Mouse (Mus musculus) heart, postnatal 0 days (tissue): ENCODE results near the gene Polr3e. TPM values are rescaled to one million over a fixed set of nuclear protein-coding genes. Genes with fewer than 3 reads are reported as not detected.

ENCODE experiments used
- ATAC-seq: fragments of 200-750 bp; cut with Nextera tagmentation; 2 replicates; pipeline ENCODE4 v1.8.0; 2017; ENCODE audit warnings: low read depth, moderate number of reproducible peaks, moderate library complexity; ENCODE audit not compliant: insufficient read depth
- DNase-seq: peaks from one replicate; pipeline ENCODE4 v3.0.0-alpha.2; 2016; ENCODE audit warnings: low spot score
- H3K27ac ChIP-seq: fragments of 300-500 bp; sonication (generic); 2 replicates; pipeline ENCODE4 v1.5.1; 2014; ENCODE audit warnings: low read depth, mild to moderate bottlenecking
- H3K27me3 ChIP-seq: fragments of 300-500 bp; sonication (generic); 2 replicates; pipeline ENCODE4 v1.6.1; 2014; ENCODE audit warnings: low read length, mixed read lengths; ENCODE audit not compliant: control insufficient read depth, insufficient read depth
- H3K36me3 ChIP-seq: fragments of 300-500 bp; sonication (generic); replicated peaks from 2 replicates; pipeline ENCODE4 v1.6.1; 2014; ENCODE audit warnings: low read length, mixed read lengths; ENCODE audit not compliant: control insufficient read depth, insufficient read depth
- H3K4me1 ChIP-seq: fragments of 300-500 bp; sonication (generic); 2 replicates; pipeline ENCODE4 v1.6.1; 2014; ENCODE audit warnings: antibody characterized with exemption; ENCODE audit not compliant: control insufficient read depth, insufficient read depth
- H3K4me2 ChIP-seq: fragments of 300-500 bp; sonication (generic); 2 replicates; pipeline ENCODE4 v1.6.1; 2014; ENCODE audit warnings: low read depth, mild to moderate bottlenecking, low read length, moderate library complexity
- H3K4me3 ChIP-seq: fragments of 300-500 bp; sonication (generic); 2 replicates; pipeline ENCODE4 v1.5.1; 2014; ENCODE audit warnings: low read depth, low read length
- H3K9ac ChIP-seq: fragments of 300-500 bp; sonication (generic); replicated peaks from 2 replicates; pipeline ENCODE4 v1.6.1; 2014; ENCODE audit warnings: low read depth, low read length, mixed read lengths
- H3K9me3 ChIP-seq: fragments of 300-500 bp; sonication (generic); replicated peaks from 2 replicates; pipeline ENCODE4 v1.6.1; 2016; ENCODE audit warnings: low read length; ENCODE audit not compliant: control insufficient read depth
- CTCF ChIP-seq: IDR thresholded peaks from 2 replicates; pipeline ENCODE4 v1.5.1; 2016; ENCODE audit warnings: antibody characterized with exemption, control low read depth, low read depth
- EP300 ChIP-seq: IDR thresholded peaks from 2 replicates; pipeline ENCODE4 v1.6.1; 2016; ENCODE audit warnings: antibody characterized with exemption, low read depth
- WGBS: fragments of 180-500 bp; shearing (Covaris S2); extraction: QIAGEN DNeasy Blood & Tissue Kit; methylation state at CpG from one replicate; pipeline ENCODE4 v1.1.7; 2014; 5-methylcytosine and 5-hydroxymethylcytosine counted together
- polyA plus RNA-seq: library from polyadenylated mRNA; unstranded; fragments of >200 nt; fragmentation: Nextera tagmentation; extraction: Ambion mirVana; gene quantifications from 2 replicates; pipeline ENCODE4 v1.2.1, GENCODE M21; 2015
- total RNA-seq: library from RNA; depleted of rRNA; stranded (reverse); fragments of >200 nt; gene quantifications from 2 replicates; pipeline ENCODE4 v1.2.3, GENCODE M21; 2014; ENCODE audit warnings: low replicate concordance

Polr3e gene
- total and polyA plus RNA-seq, 2 experiments from 2014 or later: 12.2 to 14.5 TPM

- ATAC-seq (no peak), DNase-seq (no peak)
- H3K4me1 ChIP-seq: no peaks in the 10 kb centered on the region
- H3K9me3 ChIP-seq: no peaks in the 10 kb centered on the region
- no peak overlapping the region for H3K4me3 ChIP-seq
- no peak overlapping the region for H3K4me2 ChIP-seq
- no peak overlapping the region for H3K9ac ChIP-seq
- no peaks in the 10 kb centered on the region for H3K27me3 ChIP-seq
- no peak for TF ChIP-seq CTCF
- TF ChIP-seq EP300: no peak
- WGBS: 81% methylated on average over 2 of the region's 2 CpGs
- H3K36me3 ChIP-seq: peaks cover 71% of the 10 kb centered on the region
- H3K27ac ChIP-seq: no peak overlapping the region
These were observed 36.1 kb upstream of the Polr3e start for GRCm38 (mm10) chr7:120881451-120881850.

- no peak for DNase-seq
- TF ChIP-seq CTCF (no peak), EP300 (no peak)
- WGBS: 73% methylated on average over 4 of the region's 4 CpGs
- Histone ChIP-seq H3K27ac (no peak overlapping the region), H3K4me3 (no peak overlapping the region), H3K9ac (no peak overlapping the region), H3K4me2 (no peak overlapping the region), H3K27me3 (no peaks in the 10 kb centered on the region), H3K36me3 (peaks cover 83% of the 10 kb centered on the region), H3K9me3 (no peaks in the 10 kb centered on the region), H3K4me1 (no peaks in the 10 kb centered on the region)
- no peak for ATAC-seq
These were observed 34.9 kb upstream of the Polr3e start for GRCm38 (mm10) chr7:120882674-120883073.

GRCm38 (mm10) chr7:120883523-120884290 is 33.8 kb upstream of the Polr3e start:
- Histone ChIP-seq H3K36me3 (peaks cover 87% of the 10 kb centered on the region), H3K27ac (no peak overlapping the region), H3K4me1 (no peaks in the 10 kb centered on the region), H3K4me2 (no peak overlapping the region), H3K9me3 (no peaks in the 10 kb centered on the region), H3K4me3 (no peak overlapping the region), H3K27me3 (no peaks in the 10 kb centered on the region), H3K9ac (no peak overlapping the region)
- 67% methylated on average over 4 of the region's 4 CpGs for WGBS
- TF ChIP-seq CTCF (no peak), EP300 (no peak)
- DNase-seq (no peak), ATAC-seq (no peak)

GRCm38 (mm10) chr7:120884746-120885145 is 32.8 kb upstream of the Polr3e start:
- TF ChIP-seq CTCF (no peak), EP300 (no peak)
- WGBS: 89% methylated on average over 4 of the region's 4 CpGs
- peaks cover 89% of the 10 kb centered on the region for H3K36me3 ChIP-seq

GRCm38 (mm10) chr7:120893123-120893522 is 24.4 kb upstream of the Polr3e start:
- peaks cover 56% of the 10 kb centered on the region for H3K36me3 ChIP-seq
- no peak for ATAC-seq
- no peak overlapping the region for H3K4me3 ChIP-seq
- H3K9me3 ChIP-seq: no peaks in the 10 kb centered on the region
- H3K9ac ChIP-seq: no peak overlapping the region
- 74% methylated on average over 5 of the region's 5 CpGs for WGBS
- TF ChIP-seq EP300 (no peak), CTCF (no peak)
- no peak overlapping the region for H3K4me2 ChIP-seq
- no peaks in the 10 kb centered on the region for H3K4me1 ChIP-seq
- H3K27me3 ChIP-seq: no peaks in the 10 kb centered on the region
- no peak for DNase-seq
- H3K27ac ChIP-seq: no peak overlapping the region

More at GRCm38 (mm10) chr7:120884746-120885145, 32.8 kb upstream of the Polr3e start:
- DNase-seq (no peak), ATAC-seq (no peak)
- Histone ChIP-seq H3K27me3 (no peaks in the 10 kb centered on the region), H3K4me2 (no peak overlapping the region), H3K4me3 (no peak overlapping the region), H3K9ac (no peak overlapping the region), H3K9me3 (no peaks in the 10 kb centered on the region), H3K4me1 (no peaks in the 10 kb centered on the region), H3K27ac (no peak overlapping the region)

- no peaks in the 10 kb centered on the region; the same call in 1 of the 2 replicates for H3K4me1 ChIP-seq
- no peaks in the 10 kb centered on the region for H3K9me3 ChIP-seq
- H3K27ac ChIP-seq: no peak overlapping the region
- H3K4me2 ChIP-seq: no peak overlapping the region
- no peak overlapping the region for H3K4me3 ChIP-seq
- TF ChIP-seq EP300 (no peak), CTCF (no peak)
- H3K9ac ChIP-seq: no peak overlapping the region
- no peaks in the 10 kb centered on the region for H3K27me3 ChIP-seq
- WGBS: 55% methylated on average over 7 of the region's 7 CpGs
- no peak for DNase-seq
- peaks cover 40% of the 10 kb centered on the region for H3K36me3 ChIP-seq
- ATAC-seq: peak; percentile 67
These were observed 20.5 kb upstream of the Polr3e start for GRCm38 (mm10) chr7:120897054-120897453.
